Mouse (Mus musculus): ENCODE measurements around the gene Rcvrn. TPM values are rescaled to one million over a fixed set of nuclear protein-coding genes. Genes with fewer than 3 reads are reported as not detected.

The Rcvrn gene
- total and polyA plus RNA-seq, 3 experiments = not detected

- Histone ChIP-seq H3K9ac (ENCODE audit: control insufficient read depth, low read depth, low read length, poor library complexity, severe bottlenecking) (no peak overlapping the region), H3K27ac (ENCODE audit: control insufficient read depth, low read depth, low read length) (no peak overlapping the region), H3K9me3 (replicated peaks; ENCODE audit: insufficient read depth, low read length) (no peaks in the 10 kb centered on the region), H3K36me3 (ENCODE audit: control insufficient read depth in 1 of 2, insufficient read depth in 2 of 2, low read length in 2 of 2) (no peaks in the 10 kb centered on the region), H3K4me3 (ENCODE audit: control insufficient read depth in 1 of 2, insufficient read depth in 1 of 2, low read depth in 2 of 2, low read length in 2 of 2) (no peak overlapping the region), H3K27me3 (ENCODE audit: control insufficient read depth in 1 of 2, insufficient read depth in 2 of 2, low read length in 2 of 2) (no peaks in the 10 kb centered on the region), H3K79me2 (ENCODE audit: control insufficient read depth, insufficient read depth, low read length, poor library complexity) (no peaks in the 10 kb centered on the region), H3K4me1 (ENCODE audit: control insufficient read depth in 1 of 2, insufficient read depth in 2 of 2, low read length in 2 of 2) (no peaks in the 10 kb centered on the region)
- DNase-seq (ENCODE audit: low read depth, low spot score) = no peak
- TF ChIP-seq ZMIZ1 (IDR thresholded peaks at IDR 0.05; ENCODE audit: low read depth, low read length) = no peak
Measured at GRCm38 (mm10) chr11:67672140-67672539, 23.0 kb upstream of the Rcvrn start.

GRCm38 (mm10) chr11:67675562-67676540, 19.3 kb upstream of the Rcvrn start:
- Histone ChIP-seq H3K27me3 (ENCODE audit: control insufficient read depth in 1 of 2, insufficient read depth in 2 of 2, low read length in 2 of 2) (no peaks in the 10 kb centered on the region), H3K9ac (ENCODE audit: control insufficient read depth, low read depth, low read length, poor library complexity, severe bottlenecking) (no peak overlapping the region), H3K4me3 (ENCODE audit: control insufficient read depth in 1 of 2, insufficient read depth in 1 of 2, low read depth in 2 of 2, low read length in 2 of 2) (no peak overlapping the region), H3K4me1 (ENCODE audit: control insufficient read depth in 1 of 2, insufficient read depth in 2 of 2, low read length in 2 of 2) (no peaks in the 10 kb centered on the region), H3K36me3 (ENCODE audit: control insufficient read depth in 1 of 2, insufficient read depth in 2 of 2, low read length in 2 of 2) (no peaks in the 10 kb centered on the region), H3K27ac (ENCODE audit: control insufficient read depth, low read depth, low read length) (no peak overlapping the region), H3K79me2 (ENCODE audit: control insufficient read depth, insufficient read depth, low read length, poor library complexity) (no peaks in the 10 kb centered on the region), H3K9me3 (replicated peaks; ENCODE audit: insufficient read depth, low read length) (no peaks in the 10 kb centered on the region; the same call in 1 of the 2 replicates)
- TF ChIP-seq ELF1 (IDR thresholded peaks at IDR 0.05; ENCODE audit: low read depth, low read length) (no peak), SMC3 (IDR thresholded peaks at IDR 0.05; ENCODE audit: low read depth, low read length) (peak; percentile 50), CTCF (IDR thresholded peaks at IDR 0.05 in 2 of 3, conservative IDR thresholded peaks at IDR 0.05 in 1 of 3; ENCODE audit: control insufficient read depth in 1 of 3, insufficient read depth in 1 of 3, low read depth in 2 of 3, low read length in 3 of 3, poor library complexity in 1 of 3, severe bottlenecking in 1 of 3) (peak; percentile 36 to 64 (median 56)), ZNF384 (IDR thresholded peaks at IDR 0.05; ENCODE audit: low read depth, low read length) (no peak), ZC3H11A (IDR thresholded peaks at IDR 0.05; ENCODE audit: low read depth, low read length) (0 out of 2 replicates have a peak, but pooled peaks have one; percentile 34), RAD21 (IDR thresholded peaks at IDR 0.05; ENCODE audit: low read depth, low read length) (peak; percentile 61), TAL1 (IDR thresholded peaks at IDR 0.05; ENCODE audit: low read length) (no peak)
- peak; percentile 47 for DNase-seq (ENCODE audit: low read depth, low spot score)

- TF ChIP-seq TAL1 (IDR thresholded peaks at IDR 0.05; ENCODE audit: low read length) = no peak
- TF ChIP-seq POLR2AphosphoS5 (IDR thresholded peaks at IDR 0.05; ENCODE audit: borderline replicate concordance, low read depth, low read length) = no peak
- no peak for TF ChIP-seq NELFE (IDR thresholded peaks at IDR 0.05; ENCODE audit: low read depth, low read length)
- no peak for TF ChIP-seq TCF12 (IDR thresholded peaks at IDR 0.05; ENCODE audit: low read depth, low read length)
- TF ChIP-seq RCOR1 (IDR thresholded peaks at IDR 0.05; ENCODE audit: low read depth, low read length) = no peak
- no peak for TF ChIP-seq MYC (IDR thresholded peaks at IDR 0.05; ENCODE audit: low read depth, low read length)
- TF ChIP-seq GATA1 (IDR thresholded peaks at IDR 0.05; ENCODE audit: low read depth, low read length) = no peak
- no peak for TF ChIP-seq POLR2AphosphoS2 (IDR thresholded peaks at IDR 0.05; ENCODE audit: low read length)
- TF ChIP-seq MEF2A (IDR thresholded peaks at IDR 0.05; ENCODE audit: extremely low read depth, insufficient replicate concordance, low read depth, low read length, poor library complexity, severe bottlenecking) = no peak
- TF ChIP-seq KAT2A (conservative IDR thresholded peaks at IDR 0.05; ENCODE audit: low read depth, low read length) = no peak
- no peak for TF ChIP-seq E2F4 (IDR thresholded peaks at IDR 0.05; ENCODE audit: borderline replicate concordance, low read depth, low read length)
- TF ChIP-seq BHLHE40 (IDR thresholded peaks at IDR 0.05; ENCODE audit: borderline replicate concordance, low read depth, low read length) = no peak
- no peak for TF ChIP-seq NRF1 (IDR thresholded peaks at IDR 0.05; ENCODE audit: insufficient read depth, low read depth, low read length, poor library complexity, severe bottlenecking)
- no peak for TF ChIP-seq CHD1 (IDR thresholded peaks at IDR 0.05; ENCODE audit: low read depth, low read length)
- TF ChIP-seq HCFC1 (IDR thresholded peaks at IDR 0.05; ENCODE audit: low read depth, low read length) = no peak
- TF ChIP-seq ETS1 (IDR thresholded peaks at IDR 0.05; ENCODE audit: low read depth, low read length) = no peak
- no peak for TF ChIP-seq MAZ (IDR thresholded peaks at IDR 0.05; ENCODE audit: low read depth, low read length)
- H3K27ac ChIP-seq (ENCODE audit: control insufficient read depth, low read depth, low read length) = no peak overlapping the region
- no peaks in the 10 kb centered on the region for H3K36me3 ChIP-seq (ENCODE audit: control insufficient read depth in 1 of 2, insufficient read depth in 2 of 2, low read length in 2 of 2)
- H3K9ac ChIP-seq (ENCODE audit: control insufficient read depth, low read depth, low read length, poor library complexity, severe bottlenecking) = no peak overlapping the region
- no peaks in the 10 kb centered on the region for H3K27me3 ChIP-seq (ENCODE audit: control insufficient read depth in 1 of 2, insufficient read depth in 2 of 2, low read length in 2 of 2)
- H3K9me3 ChIP-seq (replicated peaks; ENCODE audit: insufficient read depth, low read length) = no peaks in the 10 kb centered on the region; the same call in 1 of the 2 replicates
- no peaks in the 10 kb centered on the region for H3K79me2 ChIP-seq (ENCODE audit: control insufficient read depth, insufficient read depth, low read length, poor library complexity)
- H3K4me3 ChIP-seq (ENCODE audit: control insufficient read depth in 1 of 2, insufficient read depth in 1 of 2, low read depth in 2 of 2, low read length in 2 of 2) = no peak overlapping the region
- DNase-seq (ENCODE audit: low read depth, low spot score) = no peak
- no peaks in the 10 kb centered on the region for H3K4me1 ChIP-seq (ENCODE audit: control insufficient read depth in 1 of 2, insufficient read depth in 2 of 2, low read length in 2 of 2)
Measured at GRCm38 (mm10) chr11:67679300-67679699, 15.8 kb upstream of the Rcvrn start.
